Mouse (Mus musculus): ENCODE measurements around the gene Spata2l.
"Not testable (repeated sequence)": the region's sequence is repeated elsewhere in the genome, so short reads cannot be mapped to it uniquely, and the experiment has no call there.

Spata2l gene

DNA sequence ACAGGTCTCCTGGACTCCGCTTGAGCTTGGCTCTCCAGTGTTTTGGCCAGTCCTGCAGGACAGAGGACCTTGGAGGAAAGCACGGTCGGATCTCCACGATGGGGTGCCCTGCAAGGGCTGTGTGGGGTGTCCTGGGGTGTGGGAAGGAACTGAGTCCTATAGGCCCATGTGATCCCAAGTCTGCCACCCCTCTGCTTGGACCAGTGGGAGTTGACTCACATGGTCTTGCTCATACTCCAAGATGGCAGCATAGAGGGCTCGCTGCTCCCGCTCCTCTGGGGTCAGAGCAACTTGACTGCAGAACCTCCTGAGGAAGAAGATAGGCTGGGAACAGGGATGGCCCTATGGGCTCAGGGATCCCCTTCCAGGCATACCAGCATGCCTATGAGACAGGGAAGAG lies 11.7 kb upstream of the Spata2l start:
- CTCF ChIA-PET, result no interaction called here

DNA sequence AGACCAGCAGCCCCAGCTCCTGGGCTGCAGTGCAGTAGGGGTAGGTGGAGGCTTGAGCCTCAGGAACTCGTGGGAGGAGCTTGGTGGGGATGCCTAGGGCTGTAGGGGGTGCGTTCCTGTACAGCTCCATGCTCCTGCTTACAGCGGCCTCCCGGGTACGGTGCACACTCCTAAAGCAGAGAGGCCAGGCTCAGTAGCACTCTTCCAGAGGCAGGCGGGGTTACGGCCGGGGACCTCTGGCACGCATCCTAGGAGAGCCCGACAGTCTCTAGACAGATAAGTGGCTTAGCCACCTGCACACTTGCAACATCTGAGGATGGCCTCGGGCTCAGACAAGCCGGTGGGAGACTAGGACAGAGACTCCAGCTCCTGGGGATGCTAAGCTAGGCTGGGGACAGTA lies 9.5 kb upstream of the Spata2l start:
- CTCF ChIA-PET, result no interaction called here

DNA sequence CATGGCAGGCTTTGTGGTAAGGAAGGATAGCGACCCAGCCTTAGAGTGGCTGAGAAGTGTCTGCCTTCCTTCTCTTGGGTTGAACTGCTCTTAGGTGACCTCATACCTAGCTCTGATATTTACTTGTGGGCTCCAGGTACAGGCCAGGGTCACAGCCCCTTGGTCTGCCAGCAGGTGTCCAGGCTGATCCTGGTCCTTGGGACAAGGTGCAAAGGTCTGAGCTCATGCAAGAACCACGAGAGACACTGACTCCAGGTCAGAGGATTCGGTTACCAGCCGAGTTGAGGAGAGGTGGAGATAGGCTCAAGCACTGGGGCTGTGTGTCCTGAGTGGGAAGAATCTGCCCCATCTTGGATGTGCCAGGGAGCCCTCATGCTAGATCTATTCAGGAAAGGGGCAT lies 8.3 kb upstream of the Spata2l start:
- CTCF ChIA-PET, result no interaction called here

DNA sequence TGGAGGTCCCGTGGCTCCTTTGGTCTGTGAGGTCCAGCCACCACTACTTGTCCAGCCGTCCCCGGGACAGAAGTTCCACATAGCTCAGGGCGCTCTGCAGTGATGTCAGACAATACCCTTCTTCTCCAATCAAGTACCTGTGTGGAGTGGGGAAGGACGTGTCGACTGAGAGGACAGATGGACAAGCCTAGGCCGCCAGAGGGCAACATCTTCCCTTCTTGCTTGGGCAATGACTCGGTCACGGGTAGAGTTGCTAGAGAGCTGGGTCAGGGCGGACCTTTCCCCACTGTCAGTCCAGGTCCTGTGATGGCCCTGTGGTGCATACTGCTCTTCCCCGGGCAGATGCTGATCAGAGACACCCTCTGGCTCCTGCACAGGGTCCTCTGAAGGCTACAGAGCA lies 7.0 kb upstream of the Spata2l start:
- CTCF ChIA-PET, result no interaction called here

DNA sequence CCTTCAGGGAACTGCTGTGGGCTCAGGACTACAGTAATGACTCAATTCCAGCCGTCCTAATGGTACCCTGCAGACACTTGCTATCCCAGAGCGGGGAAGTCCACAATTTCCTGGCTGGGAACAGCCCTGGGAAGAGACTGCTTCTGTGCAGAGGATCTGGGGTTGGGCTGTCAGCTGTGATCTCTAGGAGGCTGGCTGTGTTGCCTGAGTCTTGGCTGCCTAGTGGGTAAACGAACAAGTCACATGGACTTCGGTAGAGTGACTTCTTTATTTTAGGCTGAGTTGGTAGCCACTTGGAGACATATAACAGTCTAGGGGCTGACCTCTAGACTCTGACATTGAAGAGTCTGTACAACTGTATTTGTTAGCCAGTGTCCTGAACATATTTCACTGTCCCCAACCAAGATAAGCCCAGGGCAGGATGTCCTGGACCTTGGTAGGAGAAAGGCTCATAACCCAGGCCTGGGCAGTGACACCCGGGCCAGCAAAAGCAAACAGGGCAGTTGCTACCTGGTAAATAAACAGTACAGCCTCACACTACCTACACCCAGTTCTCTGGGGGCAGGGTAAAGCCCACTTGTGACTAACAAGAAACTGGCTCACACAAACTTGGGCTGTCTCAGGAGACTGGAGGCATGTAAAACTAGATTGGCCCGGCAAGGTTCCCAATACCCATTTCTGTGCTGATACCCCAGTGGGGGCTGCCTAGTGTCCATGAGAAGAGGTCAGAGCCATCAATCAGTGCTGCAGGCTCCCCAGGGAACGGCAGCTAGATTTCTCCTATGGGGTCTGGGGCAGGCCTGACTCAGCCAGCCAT lies 6.3 kb upstream of the Spata2l start:
- CTCF ChIA-PET, result no interaction called here

DNA sequence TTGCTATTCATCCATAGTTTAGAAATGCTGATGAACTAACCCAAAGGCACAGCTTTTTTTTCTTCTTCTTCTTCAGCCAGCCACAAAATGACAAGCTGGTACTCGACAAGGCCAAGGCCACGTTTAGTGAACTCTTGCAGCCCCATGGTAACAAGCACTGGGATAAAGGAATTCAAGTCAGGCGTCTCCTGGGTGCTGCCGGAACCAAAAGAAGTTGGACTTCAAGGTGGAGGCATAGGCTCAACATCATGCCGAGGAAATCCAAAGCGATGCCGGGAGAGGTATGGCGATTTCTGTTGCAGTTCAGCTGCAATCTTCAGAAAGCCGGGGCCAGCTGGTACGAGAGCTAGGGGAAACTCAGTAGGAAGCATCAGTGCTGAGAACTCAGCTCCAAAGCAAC lies 3.4 kb upstream of the Spata2l start:
- CTCF ChIA-PET, result no interaction called here

DNA sequence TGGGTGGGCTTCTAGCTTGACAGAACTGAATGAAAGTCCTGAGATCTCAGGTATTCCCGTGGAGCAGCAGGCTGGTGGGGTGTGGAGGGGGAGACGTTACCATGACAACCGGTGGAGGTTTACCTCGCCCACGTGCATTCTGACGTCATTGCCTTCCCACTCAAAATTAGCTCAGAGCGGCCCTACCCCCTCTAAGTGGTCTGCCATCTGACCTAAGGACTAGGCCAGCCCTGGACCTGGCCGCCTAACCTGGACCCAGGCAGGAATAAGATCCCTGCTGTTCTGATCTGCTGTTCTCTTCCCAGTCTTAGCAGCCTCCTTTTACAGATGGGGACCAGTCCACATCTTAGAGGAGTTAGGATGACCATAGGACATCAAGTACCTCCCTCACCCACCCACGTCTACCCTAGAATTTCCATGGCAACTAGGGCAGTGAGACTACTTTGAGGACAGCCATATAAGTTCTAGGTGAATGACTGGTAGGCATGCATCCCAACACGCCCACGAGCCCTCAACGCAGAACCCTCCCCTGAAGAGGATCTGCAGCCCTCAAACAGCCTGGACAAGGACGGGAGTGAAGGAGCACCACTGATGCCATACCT lies 1.0 kb downstream of the Spata2l start:
- CTCF ChIA-PET, result no interaction called here

DNA sequence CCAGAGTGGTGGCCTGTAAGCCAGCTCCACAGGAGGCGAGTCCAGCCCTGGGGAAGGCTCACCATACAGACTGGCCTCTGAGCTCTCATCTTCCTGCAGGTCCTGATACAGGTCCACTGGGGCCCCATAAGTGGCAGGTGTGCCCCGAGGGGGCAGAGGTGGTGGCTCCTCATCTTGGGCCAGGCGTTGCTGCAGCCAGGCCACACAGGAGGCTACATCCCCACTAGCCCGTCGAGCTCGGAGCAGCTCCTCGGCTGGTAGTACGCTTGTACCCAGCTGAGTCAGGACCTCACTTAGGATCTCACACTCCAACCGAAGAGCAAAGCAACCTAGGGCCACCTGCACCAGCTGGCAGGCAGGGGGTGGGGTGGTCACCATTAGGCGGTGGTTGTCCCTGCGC lies 2.3 kb downstream of the Spata2l start:
- CTCF ChIA-PET, result no interaction called here

DNA sequence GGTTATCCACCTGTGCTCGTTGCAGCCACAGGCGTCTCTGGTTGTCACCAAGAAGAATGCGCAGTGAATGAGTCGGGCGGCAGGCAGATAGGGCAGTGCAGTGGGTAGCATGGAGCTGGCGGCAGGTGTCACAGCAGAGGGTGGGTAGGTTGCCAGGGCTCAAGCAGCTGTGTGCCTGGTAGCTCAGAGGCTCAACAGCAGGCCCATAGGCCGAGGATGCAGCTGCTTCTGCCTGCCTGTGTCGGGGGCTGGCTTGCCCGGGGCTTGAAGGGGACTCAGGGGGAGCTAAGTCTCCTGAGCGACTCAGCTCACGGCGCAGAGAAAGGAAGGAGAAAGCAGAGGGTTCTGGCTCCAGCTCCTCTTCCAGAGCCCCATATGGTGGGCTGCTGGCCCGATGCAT lies 2.7 kb downstream of the Spata2l start:
- CTCF ChIA-PET, result no interaction called here

DNA sequence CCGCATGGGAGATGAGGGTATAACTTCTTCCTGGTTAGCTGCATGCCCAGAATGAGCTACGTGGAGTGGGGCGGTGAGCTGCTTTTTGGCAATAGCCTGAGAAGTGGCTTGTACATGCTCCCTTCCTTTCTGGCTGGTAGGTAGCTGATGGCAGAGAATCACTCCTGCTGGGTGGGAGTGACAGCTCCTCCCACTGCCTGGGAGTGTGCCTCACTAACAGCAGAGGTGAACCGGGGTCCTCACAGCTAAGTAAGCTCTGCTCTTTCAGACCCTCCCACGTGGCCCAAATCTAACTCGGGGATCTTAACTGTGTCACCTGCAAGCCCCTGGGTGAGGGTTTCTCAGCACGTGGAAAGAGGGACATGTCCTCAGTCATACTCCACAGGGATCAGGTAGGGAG lies 3.5 kb downstream of the Spata2l start:
- CTCF ChIA-PET, result no interaction called here

DNA sequence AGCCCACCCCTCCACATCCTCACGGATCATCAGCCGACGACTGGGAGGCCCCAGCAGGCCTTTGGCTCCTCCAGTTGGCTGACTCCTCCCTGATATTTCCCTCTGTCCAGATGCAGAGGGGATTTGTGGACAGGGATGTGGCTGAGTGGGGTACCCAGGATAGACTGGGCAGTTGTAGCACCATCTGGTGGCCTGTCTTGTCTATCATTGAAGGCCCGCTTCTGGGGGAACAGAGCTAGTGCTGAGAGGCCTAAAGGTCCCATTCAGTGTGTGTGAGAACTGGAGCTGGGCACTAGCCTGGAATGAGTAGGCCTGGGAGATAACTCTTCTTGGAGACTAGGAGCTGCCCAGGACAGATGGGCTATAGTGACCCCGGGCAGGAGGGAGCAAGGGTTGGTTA lies 4.3 kb downstream of the Spata2l start:
- CTCF ChIA-PET, result no interaction called here

DNA sequence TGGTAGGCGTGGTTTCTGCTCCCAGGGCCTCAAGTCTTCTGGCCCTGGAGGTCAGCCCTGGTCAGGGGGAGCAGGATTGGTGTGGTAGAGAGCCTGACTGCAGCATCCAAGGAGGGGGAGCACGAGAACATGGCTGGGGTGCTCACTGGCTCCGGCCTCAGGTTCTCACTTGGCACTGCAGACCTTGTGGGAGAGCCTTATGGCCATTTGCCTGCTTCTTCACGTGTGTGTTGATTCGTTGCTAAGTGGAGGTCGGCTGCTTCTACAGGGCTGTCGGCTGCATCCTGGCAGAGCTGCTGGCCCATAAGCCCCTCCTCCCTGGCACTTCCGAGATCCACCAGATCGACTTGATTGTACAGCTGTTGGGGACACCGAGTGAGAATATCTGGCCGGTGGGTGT lies 5.7 kb downstream of the Spata2l start:
- CTCF ChIA-PET, result not testable (repeated sequence)

DNA sequence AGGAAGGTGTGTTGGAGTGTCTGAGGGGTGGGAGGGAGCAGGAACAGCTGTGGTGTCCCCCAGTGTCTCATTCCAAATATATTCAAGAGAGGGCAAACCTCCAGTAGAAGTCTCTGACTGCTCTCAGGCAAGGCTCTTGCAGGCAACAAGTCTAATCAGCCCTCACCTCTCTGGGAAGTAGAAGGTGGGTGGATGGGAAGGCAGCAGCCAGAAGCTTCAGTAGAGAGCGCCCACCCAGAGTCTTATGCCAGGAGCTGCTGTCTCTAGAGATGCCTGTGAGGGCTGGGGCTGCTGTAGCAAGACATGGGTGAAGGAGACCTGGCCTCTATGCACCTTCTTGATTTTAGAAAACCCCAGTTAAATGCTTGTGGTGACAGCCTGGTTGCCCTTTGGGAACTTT lies 7.6 kb downstream of the Spata2l start:
- CTCF ChIA-PET, result no interaction called here

DNA sequence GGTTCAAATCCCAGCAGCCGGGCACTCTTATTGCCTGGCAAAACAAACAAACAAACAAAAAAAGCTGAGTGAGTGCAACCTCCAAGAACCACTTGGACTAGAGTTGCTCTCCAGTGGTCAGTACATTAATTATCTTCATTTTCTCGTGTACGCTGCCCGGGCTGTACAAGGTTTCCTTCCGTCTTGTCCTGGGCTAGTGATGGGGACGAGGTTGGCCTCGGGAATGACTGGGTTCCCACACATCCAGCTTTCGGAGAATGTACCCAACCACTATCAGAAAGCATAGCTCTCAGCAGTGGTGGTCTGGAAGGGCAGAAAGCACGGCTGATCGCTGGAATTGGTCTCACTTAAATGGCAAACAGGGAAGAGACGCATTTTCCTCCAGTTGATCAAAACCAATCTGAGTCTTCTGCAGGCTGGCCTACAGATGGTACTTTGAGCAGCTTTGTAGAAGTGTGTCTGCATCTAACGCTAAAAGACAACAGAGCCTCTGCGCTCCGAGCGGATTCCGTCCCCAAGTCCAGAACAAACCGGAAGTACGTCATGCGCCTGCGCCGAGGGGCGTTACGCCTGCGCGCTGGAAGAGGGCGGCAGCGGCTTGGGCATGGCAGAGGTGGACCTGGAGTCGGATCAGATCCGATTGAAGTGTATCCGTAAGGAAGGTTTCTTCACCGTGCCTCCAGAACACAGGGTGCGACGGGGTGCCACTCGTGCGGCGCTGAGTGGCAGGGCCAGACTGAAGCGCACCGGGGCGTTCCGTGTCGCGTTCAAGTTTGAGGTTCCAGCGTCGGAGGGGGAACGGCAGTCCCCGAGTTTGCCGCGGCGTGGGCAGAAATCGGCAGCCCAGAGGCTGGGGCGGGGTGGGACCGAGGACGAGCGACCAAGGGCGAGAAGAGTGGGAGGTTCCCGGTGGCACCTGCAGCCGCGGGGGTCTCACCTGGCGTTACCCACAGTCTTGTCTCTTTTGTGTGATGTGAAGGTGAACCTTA lies 11.5 kb downstream of the Spata2l start, which contains the start of gene Cdk10:
TSS of gene Cdk10 (plus strand) at position 565 of the 989 bp plus-strand sequence.
- CTCF ChIA-PET, result interaction anchor here (1.2 to 1.5 kb wide), 2 partner anchors 10 to 12 kb away, joined by 3 to 4 read pairs; partner anchors contain the start of genes Chmp1a and Spata33

DNA sequence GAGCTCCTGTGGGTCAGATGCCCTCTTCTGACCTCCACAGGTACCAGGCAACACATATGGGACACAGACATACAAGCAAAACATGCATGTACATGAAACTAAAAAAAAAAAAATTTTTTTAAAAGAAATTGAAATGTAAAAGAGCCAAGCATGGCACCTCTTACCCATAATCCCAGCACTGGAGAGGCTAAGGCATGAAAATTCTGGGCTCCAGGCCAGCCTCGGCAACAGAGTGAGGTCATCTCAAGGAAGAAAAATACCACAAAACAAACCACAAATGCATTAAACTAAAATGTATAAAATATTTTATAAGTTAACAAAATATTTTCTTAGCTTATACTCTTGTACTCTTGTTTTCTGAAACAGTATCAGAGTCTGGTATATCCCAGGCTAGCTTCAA lies 15.1 kb downstream of the Spata2l start:
- CTCF ChIA-PET, result interaction anchor here (0.7 kb wide), 2 partner anchors 26 to 206 kb away, joined by 4 to 6 read pairs; no protein-coding TSS in a partner anchor

DNA sequence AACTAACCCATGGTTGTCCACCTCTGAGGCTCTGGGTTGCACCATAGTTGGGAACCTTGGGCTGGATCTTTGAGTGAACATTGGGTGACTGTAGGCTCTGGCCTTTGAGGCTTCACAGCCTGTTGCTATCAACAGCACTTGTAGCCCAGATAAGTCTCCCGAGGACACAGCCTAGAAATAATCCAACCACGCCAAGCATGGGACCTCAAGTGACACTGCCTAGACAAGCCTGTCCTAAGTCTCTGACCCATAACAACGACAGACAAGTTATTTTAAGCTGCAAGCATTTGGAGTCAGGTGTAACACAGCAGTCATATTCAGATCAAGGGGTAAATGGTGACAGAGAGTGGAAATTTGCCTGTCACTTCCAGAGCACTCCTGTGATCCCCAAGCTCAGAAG lies 20.6 kb downstream of the Spata2l start:
- CTCF ChIA-PET, result no interaction called here

DNA sequence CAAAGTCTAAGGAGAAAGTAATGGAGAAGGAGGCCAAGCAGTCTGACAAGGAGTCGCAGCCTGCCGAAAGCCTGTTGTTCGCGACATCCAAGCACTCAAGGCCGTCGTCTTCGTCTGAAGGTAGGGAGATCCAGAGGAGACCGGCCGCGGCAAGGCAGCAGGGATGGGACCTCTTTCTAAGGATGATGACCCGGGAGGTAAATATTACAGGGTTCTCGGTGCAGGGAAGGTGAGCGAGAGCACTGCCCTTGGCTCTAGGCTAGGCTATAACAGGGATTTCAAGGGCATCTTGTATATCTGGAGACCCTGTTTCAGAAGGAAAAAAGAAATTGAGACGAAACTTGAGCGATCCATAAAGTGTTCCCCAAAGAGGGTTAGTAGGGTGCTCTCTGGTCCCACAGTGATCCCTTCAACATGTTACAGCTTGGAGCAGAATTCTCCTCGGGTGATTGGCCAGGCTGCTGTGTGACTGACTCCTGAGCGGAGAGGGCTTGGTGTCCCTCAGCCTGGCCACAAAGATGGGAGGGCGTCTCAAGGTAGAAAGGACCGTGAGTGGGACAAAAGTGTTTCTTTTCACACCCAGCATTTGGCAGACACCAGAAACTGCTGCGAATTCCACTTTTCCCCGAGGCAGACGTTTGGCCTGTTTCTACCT lies 22.8 kb downstream of the Spata2l start:
- CTCF ChIA-PET, result interaction anchor here (1.5 kb wide), 1 partner anchor 11 kb away, joined by 4 read pairs; the partner anchor contains the start of gene Cdk10

DNA sequence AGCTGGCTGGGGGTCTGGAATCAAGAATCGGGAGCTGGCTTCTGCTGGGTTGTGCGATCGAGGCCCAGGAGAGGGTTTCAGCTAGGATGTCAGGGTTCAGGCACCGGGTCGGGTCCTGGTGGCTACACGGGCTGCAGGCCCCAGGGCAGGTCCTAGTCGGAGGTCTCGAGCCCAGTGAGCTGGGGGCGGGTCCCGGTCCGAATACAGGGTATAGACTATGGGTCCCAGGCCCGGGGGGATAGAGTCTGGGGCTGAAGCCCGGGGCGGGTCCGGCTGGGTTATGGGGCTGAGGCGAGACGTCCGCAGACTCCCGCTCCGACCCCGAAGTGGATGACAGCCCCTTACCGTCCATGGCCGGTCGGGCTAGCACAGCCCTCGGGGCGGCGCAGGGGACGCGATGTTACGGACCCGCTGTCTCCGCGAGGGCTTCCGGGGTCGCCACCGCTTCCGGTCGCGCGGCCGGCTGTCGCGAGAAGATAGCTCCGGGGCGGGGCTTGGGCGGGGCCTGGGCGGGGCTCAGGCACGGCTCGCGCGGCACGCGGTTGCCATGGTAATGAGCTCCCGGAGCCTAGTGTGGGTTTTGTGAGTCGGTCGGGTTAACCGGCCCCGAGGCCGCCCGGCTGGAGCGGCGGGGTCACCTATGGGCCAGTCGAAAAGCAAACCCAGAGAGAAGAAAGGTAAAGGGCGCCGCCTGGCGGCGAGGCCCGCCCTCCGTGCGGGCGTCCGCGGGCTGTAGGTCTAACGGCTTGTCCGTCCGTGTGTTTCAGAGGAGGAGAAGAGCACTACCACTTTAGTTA lies 23.5 kb downstream of the Spata2l start, which contains the start of the genes Chmp1a and Spata33:
TSS of gene Chmp1a (minus strand) at position 443 of the 797 bp plus-strand sequence.
TSS of gene Spata33 (plus strand) at position 512 of the 797 bp plus-strand sequence.
- CTCF ChIA-PET, result interaction anchor here (1.5 kb wide), 1 partner anchor 12 kb away, joined by 4 read pairs; the partner anchor contains the start of gene Cdk10

DNA sequence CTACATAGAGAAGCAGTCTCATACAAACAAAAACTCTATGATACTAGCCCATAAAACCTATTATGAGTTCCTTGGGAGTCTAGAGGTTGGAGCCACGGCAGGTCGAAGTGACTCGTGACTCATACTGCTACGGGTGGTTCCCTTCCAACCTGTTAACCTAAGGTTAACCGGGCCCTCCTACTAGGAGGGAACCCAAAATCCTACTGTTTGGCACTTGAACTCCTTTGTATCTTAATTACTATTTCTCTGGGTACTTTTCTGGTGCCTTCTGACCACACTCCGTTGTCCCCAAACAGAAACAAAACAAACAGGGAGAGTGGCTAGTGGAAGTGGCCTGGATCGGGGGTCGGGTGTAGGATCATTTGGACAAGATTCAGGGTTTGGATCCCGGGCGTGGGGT lies 24.2 kb downstream of the Spata2l start:
- CTCF ChIA-PET, result interaction anchor here (1.5 kb wide), 1 partner anchor 12 kb away, joined by 4 read pairs; the partner anchor contains the start of gene Cdk10

DNA sequence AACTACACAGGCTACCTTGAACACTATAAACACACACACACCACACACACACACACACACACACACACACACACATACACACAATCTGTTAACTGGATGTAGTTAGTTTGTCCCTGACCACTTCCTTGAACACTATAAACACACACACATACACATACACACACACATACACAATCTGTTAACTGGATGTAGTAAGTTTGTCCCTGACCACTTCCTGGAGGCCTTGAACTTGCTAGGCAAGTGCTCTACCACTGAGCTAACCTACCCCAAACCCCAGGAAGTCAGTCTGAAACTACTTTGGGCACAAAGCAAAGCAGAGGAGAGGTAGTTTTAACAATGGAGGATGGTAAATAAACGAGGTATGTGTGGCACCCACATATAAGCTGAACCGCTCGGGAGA lies 32.5 kb downstream of the Spata2l start:
- CTCF ChIA-PET, result interaction anchor here (0.7 kb wide), 1 partner anchor 172 kb away, joined by 6 read pairs; no protein-coding TSS in a partner anchor

Data from spleen, embryonic (tissue).